Mouse (Mus musculus): ENCODE results near the gene Ciart. TPM values are rescaled to one million over a fixed set of nuclear protein-coding genes. Genes with fewer than 3 reads are reported as not detected.
A peak's percentile ranks its signal among the peaks of the same experiment; 100 is the strongest.
"Not testable (repeated sequence)": the region's sequence is repeated elsewhere in the genome, so short reads cannot be mapped to it uniquely, and the experiment has no call there.

The Ciart gene
- total RNA-seq, 2 experiments from 2014 or later: 8.1 to 12.9 TPM

DNA sequence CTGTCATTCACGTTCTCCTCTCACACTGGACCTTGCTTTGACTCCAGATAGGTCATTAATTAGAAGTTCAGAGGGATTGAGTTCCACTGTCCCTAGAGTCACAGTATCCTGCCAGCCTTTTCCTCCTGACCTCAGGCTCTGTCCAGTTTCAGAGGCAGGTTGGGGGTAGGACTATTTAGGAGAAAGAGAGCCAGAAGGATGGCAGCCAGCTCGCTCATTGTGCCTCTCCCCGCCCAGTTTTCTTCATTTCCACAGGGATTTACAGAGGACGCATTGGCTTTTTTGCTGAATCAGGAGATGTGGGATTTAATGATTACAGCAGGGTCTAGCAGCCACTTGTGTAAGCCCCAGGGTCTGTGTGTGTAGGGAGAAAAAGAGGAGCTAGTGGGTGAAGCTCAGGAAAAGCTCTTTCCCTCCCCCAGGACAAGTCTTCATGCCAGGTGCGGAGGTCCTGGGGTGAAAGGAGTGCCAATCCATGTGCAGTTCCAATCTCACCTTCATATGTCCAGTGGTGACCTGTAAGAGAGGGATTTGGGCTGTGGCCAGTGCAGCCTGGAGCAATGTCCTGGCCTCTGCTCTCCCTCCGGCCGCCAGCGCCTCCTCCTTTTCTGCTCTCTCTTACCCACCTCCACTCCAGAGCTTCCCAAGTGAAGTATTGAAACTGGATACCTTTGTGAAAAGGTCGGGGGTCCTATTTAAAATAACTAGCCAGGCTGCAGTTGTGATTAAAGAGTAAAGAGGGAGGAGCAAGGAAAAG, 19.7 kb upstream of the Ciart start:
- DNase-seq: no peak

- no peak for DNase-seq
Observed at GRCm38 (mm10) chr3:95899800-95900524, 17.9 kb upstream of the Ciart start.

- not testable (repeated sequence) for DNase-seq
Observed at GRCm38 (mm10) chr3:95895501-95895900, 13.4 kb upstream of the Ciart start.

GRCm38 (mm10) chr3:95894317-95895160, 12.5 kb upstream of the Ciart start:
- DNase-seq: peak; percentile 40 to 43

- DNase-seq: peak; percentile 96 to 97
Observed at GRCm38 (mm10) chr3:95893606-95894316, 11.7 kb upstream of the Ciart start, which contains the start of gene Aph1a. Gene Aph1a, plus strand, starts transcription at chr3:95893969.

DNA sequence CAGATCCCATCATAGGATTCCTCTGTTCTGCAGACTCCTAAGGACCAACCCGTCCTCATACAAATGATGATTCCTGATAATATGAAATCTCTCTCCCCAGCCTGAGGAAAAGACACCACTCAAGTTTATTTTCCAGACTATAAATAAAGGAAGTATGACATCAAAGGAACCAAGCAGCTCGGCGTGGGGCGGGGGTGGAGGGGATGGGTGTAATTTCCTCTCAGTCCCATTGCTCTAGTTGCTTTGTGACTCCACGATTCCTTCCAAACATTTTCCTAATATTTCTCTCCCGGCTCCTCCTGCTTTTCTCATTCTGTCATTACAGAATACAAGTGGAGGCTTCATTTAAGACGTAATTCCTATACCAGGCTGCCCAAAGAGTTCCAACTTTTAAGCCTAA, 11.1 kb upstream of the Ciart start:
- no peak for DNase-seq

DNA sequence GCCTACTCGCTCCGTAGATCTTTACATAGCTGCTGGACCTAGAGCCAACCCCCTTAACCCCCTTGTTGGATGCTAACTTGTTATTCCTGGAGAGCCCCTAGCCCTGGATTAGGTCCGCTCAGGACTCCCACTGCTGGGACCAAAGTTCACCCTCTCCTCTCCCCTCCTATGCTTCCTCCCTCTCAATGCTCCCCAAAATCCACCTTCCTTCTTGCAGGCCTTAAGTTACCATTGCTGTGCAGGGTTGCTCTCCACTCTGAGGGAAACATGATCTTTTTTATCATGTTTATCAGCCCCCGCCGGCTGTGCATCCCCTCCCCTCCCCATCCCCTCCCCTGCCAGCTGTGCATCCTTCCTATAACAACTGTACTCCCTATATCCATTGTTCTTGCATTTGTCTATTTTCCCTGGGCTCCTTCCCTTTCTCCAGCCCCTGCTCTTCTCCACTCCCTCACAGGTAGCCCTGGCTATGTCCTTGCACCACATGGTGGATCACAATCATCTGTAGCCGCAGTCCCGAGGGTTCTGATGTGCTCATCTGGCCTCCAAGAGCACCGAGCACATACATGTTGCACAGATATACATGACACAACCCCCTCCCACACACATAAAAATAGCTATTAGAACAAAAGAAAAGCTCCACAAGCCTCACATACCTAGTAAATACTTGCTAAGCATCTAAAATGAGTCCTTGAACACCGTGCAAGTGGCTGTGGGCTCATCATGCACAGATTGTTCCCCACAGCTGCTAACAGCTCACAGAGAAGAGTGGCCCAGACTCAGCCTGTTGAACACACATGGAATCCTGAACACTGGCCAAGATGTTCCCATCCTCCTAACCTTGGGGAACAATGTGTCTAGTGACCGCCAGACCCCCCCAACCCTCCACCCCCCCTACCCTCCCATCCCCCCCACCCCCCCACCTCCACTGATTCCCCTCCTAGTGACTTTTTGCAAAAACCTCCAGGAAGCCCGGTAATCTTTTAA, 10.3 kb upstream of the Ciart start:
- no peak for DNase-seq

DNA sequence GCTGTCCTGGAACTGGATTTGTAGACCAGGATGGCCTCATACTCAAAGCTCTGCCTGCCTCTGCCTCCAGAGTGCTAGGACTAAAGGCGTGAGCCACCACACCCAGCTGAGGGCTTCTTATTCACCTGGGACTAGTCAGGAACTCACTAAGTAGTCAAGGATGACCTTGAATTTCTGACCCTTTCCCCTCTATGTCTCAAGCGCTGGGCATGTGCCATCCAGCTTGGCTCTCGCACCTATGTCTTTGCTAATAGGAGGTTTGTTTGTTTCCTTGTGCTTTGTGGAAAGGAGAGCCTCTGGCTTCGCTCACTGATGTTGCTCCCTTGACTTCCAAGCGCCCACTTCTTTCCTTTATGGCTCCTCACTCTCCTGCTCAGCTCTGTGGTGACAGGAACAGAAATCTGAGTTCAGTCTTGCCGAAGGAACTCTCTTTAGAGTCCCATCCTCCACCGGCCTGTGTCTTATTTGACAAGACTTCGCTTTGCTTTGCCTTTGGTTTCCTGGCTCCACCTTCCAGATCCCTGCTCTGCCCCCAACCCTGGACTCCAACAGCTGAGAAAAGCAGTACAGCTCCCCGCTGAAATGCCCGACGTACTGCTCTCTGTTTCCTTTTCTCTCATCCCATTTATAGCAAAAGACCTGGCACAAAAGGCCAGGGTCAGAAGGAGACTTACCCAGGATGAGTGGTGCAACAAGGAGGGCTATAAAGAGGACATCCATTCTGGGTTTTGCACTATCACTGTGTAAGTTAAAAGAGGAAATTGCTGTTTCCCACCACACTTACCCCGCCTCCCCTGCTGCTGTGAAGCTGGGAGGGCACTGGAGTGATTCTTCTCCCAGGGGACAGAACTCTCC, 9.4 kb upstream of the Ciart start, which contains the start of gene BC028528:
TSS of gene BC028528 (minus strand) at position 795 of the 855 bp plus-strand sequence.
- DNase-seq: no peak

- DNase-seq: no peak
Observed at GRCm38 (mm10) chr3:95889664-95890063, 7.6 kb upstream of the Ciart start.

GRCm38 (mm10) chr3:95887596-95887995, 5.5 kb upstream of the Ciart start:
- no peak for DNase-seq

- no peak for DNase-seq
Observed at GRCm38 (mm10) chr3:95884400-95884799, 2.3 kb upstream of the Ciart start.

DNA sequence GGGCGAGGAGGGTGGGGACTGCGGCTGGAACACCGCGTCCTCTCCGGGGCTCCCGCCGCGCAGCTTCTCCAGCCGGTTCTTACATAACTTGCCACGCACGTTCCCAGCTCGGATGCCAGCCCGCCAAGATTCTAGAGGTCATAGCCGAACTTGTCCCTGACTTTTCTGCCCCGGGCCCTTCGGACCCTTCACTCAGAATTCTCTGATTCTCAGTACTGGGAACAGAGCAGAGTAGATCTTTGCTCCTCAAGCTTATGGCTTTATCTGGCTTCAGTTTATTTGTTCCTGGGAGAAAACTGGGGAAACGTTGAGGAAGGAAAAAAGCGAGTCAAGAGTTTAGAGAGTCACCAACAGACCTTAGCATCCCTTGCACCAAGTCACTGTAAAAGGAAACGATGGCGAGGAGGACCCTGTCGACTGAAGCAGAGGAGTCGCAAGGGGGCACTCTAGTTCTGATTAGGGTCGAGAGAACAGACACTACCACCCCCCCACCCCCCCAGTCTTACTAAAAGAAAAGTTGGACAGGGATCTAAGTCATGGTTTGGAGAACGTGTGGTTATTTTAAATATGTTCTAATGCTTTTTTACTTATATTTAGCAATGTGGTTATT, 870 bp upstream of the Ciart start:
- peak; percentile 60 to 64 for DNase-seq

- no peak for DNase-seq
Observed at GRCm38 (mm10) chr3:95879063-95879462, 3.0 kb downstream of the Ciart start.

DNA sequence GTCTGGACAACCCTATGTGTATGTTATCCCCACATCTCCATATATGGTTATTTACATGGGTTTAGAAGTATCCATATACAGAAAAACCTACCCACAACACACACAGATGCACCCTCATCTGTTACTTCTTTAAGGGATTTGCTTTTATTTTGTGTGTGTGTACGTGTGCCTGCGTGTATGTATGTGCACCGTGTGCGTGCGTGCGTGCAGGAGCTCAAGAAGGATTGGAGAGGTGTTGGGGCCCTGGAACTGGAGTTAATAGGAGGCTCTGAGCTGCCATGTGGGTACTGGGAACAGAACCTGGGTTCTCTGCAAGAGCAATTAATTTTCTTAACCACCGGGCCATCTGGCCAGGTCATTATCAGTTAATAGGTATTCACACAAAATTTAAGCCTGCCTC, 10.0 kb downstream of the Ciart start:
- DNase-seq: no peak

DNA sequence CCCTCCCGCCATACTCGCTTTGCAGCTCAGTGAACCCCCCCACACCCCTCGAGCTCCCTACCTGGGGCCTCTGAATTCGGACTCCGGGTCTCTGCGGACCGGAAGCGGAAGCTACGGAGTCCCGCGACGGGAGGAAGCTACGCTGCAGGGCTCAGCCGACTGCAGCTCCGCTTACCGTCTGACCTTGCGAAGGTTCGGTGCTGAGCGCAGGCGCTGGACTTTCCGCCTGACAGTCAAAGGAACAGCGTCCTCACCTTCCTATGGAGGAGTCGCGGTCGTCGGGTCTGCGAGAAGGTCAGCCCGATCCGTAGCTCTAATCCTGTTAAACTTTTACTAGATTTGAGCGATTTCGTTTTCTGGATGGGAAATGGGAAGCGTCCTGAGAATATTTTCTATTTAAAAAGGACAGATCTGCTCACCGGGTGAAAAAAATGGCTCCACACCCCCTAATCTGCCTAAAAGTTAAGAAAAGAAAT, 10.6 kb downstream of the Ciart start, which contains the start of gene Mrps21:
TSS of gene Mrps21 (minus strand) at position 128 of the 476 bp plus-strand sequence.
- peak; percentile 85 to 86 for DNase-seq

GRCm38 (mm10) chr3:95870976-95871375, 11.1 kb downstream of the Ciart start:
- peak in 1 of 2 experiments; percentile 32 for DNase-seq

GRCm38 (mm10) chr3:95867408-95867807, 14.6 kb downstream of the Ciart start:
- DNase-seq: no peak

DNA sequence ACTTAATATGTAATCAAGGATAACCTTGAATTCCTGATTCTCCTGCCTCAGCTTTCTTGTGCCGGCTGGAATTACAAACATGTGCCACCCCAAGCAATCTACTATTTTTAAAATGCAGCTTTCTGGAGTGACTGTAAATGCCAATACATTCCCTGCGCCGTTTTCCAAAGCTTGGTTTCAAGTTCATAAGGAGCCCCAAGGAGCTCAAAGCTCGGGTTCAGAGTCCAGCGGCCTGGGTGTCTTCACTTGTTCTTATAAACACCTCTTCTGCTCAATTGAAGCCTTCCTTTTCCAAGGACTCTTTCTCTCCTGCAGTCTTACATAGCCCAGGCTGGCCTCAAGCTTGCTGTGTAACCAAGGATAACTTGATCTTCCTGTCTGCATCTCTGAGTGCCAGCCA, 16.0 kb downstream of the Ciart start:
- no peak for DNase-seq

- no peak for DNase-seq
Observed at GRCm38 (mm10) chr3:95865571-95865970, 16.5 kb downstream of the Ciart start.
